Mouse (Mus musculus) forebrain, embryonic 15.5 days (tissue): Measurements from ENCODE around the gene Wipi1. TPM values are rescaled to one million over a fixed set of nuclear protein-coding genes. Genes with fewer than 3 reads are reported as not detected.
"Not testable (repeated sequence)": the region's sequence is repeated elsewhere in the genome, so short reads cannot be mapped to it uniquely, and the experiment has no call there.

ENCODE experiments used
- ATAC-seq: fragments of 200-750 bp; cut with Nextera tagmentation; replicated peaks from 2 replicates; pipeline ENCODE4 v1.8.0; 2017; ENCODE audit warnings: mild to moderate bottlenecking, moderate TSS enrichment, moderate library complexity
- H3K27ac ChIP-seq: fragments of 300-500 bp; sonication (generic); replicated peaks from 2 replicates; pipeline ENCODE4 v1.5.1; 2015; ENCODE audit warnings: mild to moderate bottlenecking, inconsistent platforms
- H3K27me3 ChIP-seq: fragments of 300-500 bp; sonication (generic); 2 replicates; pipeline ENCODE4 v1.6.1; 2015; ENCODE audit warnings: inconsistent platforms
- H3K36me3 ChIP-seq: fragments of 300-500 bp; sonication (generic); 2 replicates; pipeline ENCODE4 v1.6.1; 2015; ENCODE audit warnings: mild to moderate bottlenecking, inconsistent platforms
- H3K4me1 ChIP-seq: fragments of 300-500 bp; sonication (generic); 2 replicates; pipeline ENCODE4 v1.6.1; 2015; ENCODE audit warnings: inconsistent platforms
- H3K4me2 ChIP-seq: fragments of 300-500 bp; sonication (generic); replicated peaks from 2 replicates; pipeline ENCODE4 v1.6.1; 2015; ENCODE audit warnings: mild to moderate bottlenecking, inconsistent platforms
- H3K4me3 ChIP-seq: fragments of 300-500 bp; sonication (generic); 2 replicates; pipeline ENCODE4 v1.5.1; 2015; ENCODE audit warnings: mild to moderate bottlenecking, inconsistent platforms
- H3K9ac ChIP-seq: fragments of 300-500 bp; sonication (generic); replicated peaks from 2 replicates; pipeline ENCODE4 v1.6.1; 2015; ENCODE audit warnings: mild to moderate bottlenecking, inconsistent platforms
- H3K9me3 ChIP-seq: fragments of 300-500 bp; sonication (generic); 2 replicates; pipeline ENCODE4 v1.6.1; 2016; ENCODE audit warnings: inconsistent platforms
- WGBS: fragments of 180-500 bp; shearing (Covaris S2); methylation state at CpG from one replicate; pipeline ENCODE4 v1.1.7; 2015; ENCODE audit warnings: mixed read lengths; 5-methylcytosine and 5-hydroxymethylcytosine counted together
- polyA plus RNA-seq: library from polyadenylated mRNA; unstranded; fragments of >200 nt; fragmentation: Nextera tagmentation; extraction: Ambion mirVana; gene quantifications from 2 replicates; pipeline ENCODE4 v1.2.1, GENCODE M21; 2015

Gene Wipi1
- polyA plus RNA-seq, 1 experiment from 2014 or later: 13.0 TPM

GRCm38 (mm10) chr11:109641498-109642222 lies 29.9 kb upstream of the Wipi1 start:
- WGBS: 83% methylated on average over 5 of the region's 5 CpGs
- no peaks in the 10 kb centered on the region for H3K36me3 ChIP-seq
- no peaks in the 10 kb centered on the region for H3K4me1 ChIP-seq
- no peak overlapping the region for H3K9ac ChIP-seq
- H3K27me3 ChIP-seq: no peaks in the 10 kb centered on the region
- no peak overlapping the region for H3K4me3 ChIP-seq
- no peak overlapping the region for H3K27ac ChIP-seq
- no peak overlapping the region for H3K4me2 ChIP-seq
- no peak for ATAC-seq
- H3K9me3 ChIP-seq: no peaks in the 10 kb centered on the region

- Histone ChIP-seq H3K4me3 (no peak overlapping the region), H3K27me3 (no peaks in the 10 kb centered on the region), H3K9ac (no peak overlapping the region), H3K4me2 (no peak overlapping the region), H3K27ac (no peak overlapping the region), H3K4me1 (no peaks in the 10 kb centered on the region), H3K36me3 (no peaks in the 10 kb centered on the region), H3K9me3 (no peaks in the 10 kb centered on the region)
- ATAC-seq: no peak
- 63% methylated on average over 6 of the region's 6 CpGs for WGBS
Measured at GRCm38 (mm10) chr11:109635871-109636395, 24.2 kb upstream of the Wipi1 start.

- Histone ChIP-seq H3K27me3 (no peaks in the 10 kb centered on the region), H3K4me1 (no peaks in the 10 kb centered on the region), H3K4me2 (no peak overlapping the region), H3K9me3 (no peaks in the 10 kb centered on the region), H3K9ac (no peak overlapping the region), H3K4me3 (no peak overlapping the region), H3K27ac (no peak overlapping the region), H3K36me3 (no peaks in the 10 kb centered on the region)
- WGBS: 87% methylated on average over 9 of the region's 9 CpGs
- ATAC-seq: no peak
Measured at GRCm38 (mm10) chr11:109634928-109635327, 23.2 kb upstream of the Wipi1 start.

GRCm38 (mm10) chr11:109629021-109629521 lies 17.3 kb upstream of the Wipi1 start:
- Histone ChIP-seq H3K9me3 (no peaks in the 10 kb centered on the region), H3K4me3 (no peak overlapping the region), H3K36me3 (no peaks in the 10 kb centered on the region), H3K4me1 (no peaks in the 10 kb centered on the region), H3K9ac (no peak overlapping the region), H3K27me3 (no peaks in the 10 kb centered on the region), H3K27ac (no peak overlapping the region), H3K4me2 (no peak overlapping the region)
- WGBS: 82% methylated on average over 10 of the region's 10 CpGs
- no peak for ATAC-seq

GRCm38 (mm10) chr11:109628099-109628498 lies 16.3 kb upstream of the Wipi1 start:
- H3K27ac ChIP-seq: no peak overlapping the region
- no peaks in the 10 kb centered on the region for H3K4me1 ChIP-seq
- no peak overlapping the region for H3K4me2 ChIP-seq
- H3K36me3 ChIP-seq: no peaks in the 10 kb centered on the region
- H3K27me3 ChIP-seq: no peaks in the 10 kb centered on the region
- H3K9me3 ChIP-seq: no peaks in the 10 kb centered on the region
- no peak overlapping the region for H3K4me3 ChIP-seq
- WGBS: 89% methylated on average over 3 of the region's 3 CpGs
- no peak for ATAC-seq
- H3K9ac ChIP-seq: no peak overlapping the region

GRCm38 (mm10) chr11:109627648-109628047 lies 15.9 kb upstream of the Wipi1 start:
- no peak overlapping the region for H3K4me2 ChIP-seq
- 92% methylated on average over 4 of the region's 4 CpGs for WGBS
- no peak for ATAC-seq

GRCm38 (mm10) chr11:109623238-109623637 lies 11.5 kb upstream of the Wipi1 start:
- Histone ChIP-seq H3K9me3 (no peaks in the 10 kb centered on the region), H3K4me3 (no peak overlapping the region), H3K27me3 (no peaks in the 10 kb centered on the region), H3K4me2 (no peak overlapping the region), H3K4me1 (no peaks in the 10 kb centered on the region), H3K27ac (no peak overlapping the region), H3K9ac (no peak overlapping the region), H3K36me3 (no peaks in the 10 kb centered on the region)
- ATAC-seq: no peak
- WGBS: 94% methylated on average over 7 of the region's 7 CpGs

More at GRCm38 (mm10) chr11:109627648-109628047, 15.9 kb upstream of the Wipi1 start:
- Histone ChIP-seq H3K4me3 (no peak overlapping the region), H3K27ac (no peak overlapping the region), H3K36me3 (no peaks in the 10 kb centered on the region), H3K27me3 (no peaks in the 10 kb centered on the region), H3K4me1 (no peaks in the 10 kb centered on the region), H3K9ac (no peak overlapping the region), H3K9me3 (no peaks in the 10 kb centered on the region)

GRCm38 (mm10) chr11:109622518-109623037 lies 10.8 kb upstream of the Wipi1 start:
- Histone ChIP-seq H3K9ac (no peak overlapping the region), H3K36me3 (no peaks in the 10 kb centered on the region), H3K4me3 (no peak overlapping the region), H3K27ac (no peak overlapping the region), H3K4me1 (no peaks in the 10 kb centered on the region), H3K27me3 (no peaks in the 10 kb centered on the region), H3K9me3 (no peaks in the 10 kb centered on the region), H3K4me2 (no peak overlapping the region)
- no peak for ATAC-seq
- WGBS: 55% methylated on average over 15 of the region's 15 CpGs

GRCm38 (mm10) chr11:109621183-109621582 lies 9.4 kb upstream of the Wipi1 start:
- no peak overlapping the region for H3K4me2 ChIP-seq
- no peaks in the 10 kb centered on the region for H3K9me3 ChIP-seq
- no peak overlapping the region for H3K27ac ChIP-seq
- no peak overlapping the region for H3K9ac ChIP-seq
- no peak for ATAC-seq
- H3K4me3 ChIP-seq: no peak overlapping the region
- WGBS: 19% methylated on average over 2 of the region's 2 CpGs
- H3K4me1 ChIP-seq: peaks cover 5% of the 10 kb centered on the region
- no peaks in the 10 kb centered on the region for H3K36me3 ChIP-seq
- H3K27me3 ChIP-seq: no peaks in the 10 kb centered on the region

- Histone ChIP-seq H3K9me3 (no peaks in the 10 kb centered on the region), H3K36me3 (no peaks in the 10 kb centered on the region), H3K27ac (no peak overlapping the region), H3K4me1 (peaks cover 5% of the 10 kb centered on the region), H3K4me2 (no peak overlapping the region), H3K4me3 (no peak overlapping the region), H3K9ac (no peak overlapping the region), H3K27me3 (no peaks in the 10 kb centered on the region)
- WGBS: 84% methylated on average over 6 of the region's 6 CpGs
- ATAC-seq: no peak
Measured at GRCm38 (mm10) chr11:109620356-109620755, 8.6 kb upstream of the Wipi1 start.

- not testable (repeated sequence) for H3K9me3 ChIP-seq, H3K4me2 ChIP-seq, H3K27ac ChIP-seq, H3K9ac ChIP-seq, H3K4me1 ChIP-seq, H3K36me3 ChIP-seq, H3K4me3 ChIP-seq, H3K27me3 ChIP-seq, ATAC-seq
- WGBS: 35% methylated on average over 8 of the region's 8 CpGs
Measured at GRCm38 (mm10) chr11:109619055-109619454, 7.3 kb upstream of the Wipi1 start.

- no peak for ATAC-seq
- no peak overlapping the region; the same call in 1 of the 2 replicates for H3K27ac ChIP-seq
- H3K27me3 ChIP-seq: 0 out of 2 replicates have a peak, but pooled peaks cover 7% of the 10 kb centered on the region
- WGBS: 50% methylated on average over 4 of the region's 4 CpGs
- no peaks in the 10 kb centered on the region for H3K36me3 ChIP-seq
- no peaks in the 10 kb centered on the region for H3K9me3 ChIP-seq
- H3K4me3 ChIP-seq: no peak overlapping the region
- H3K9ac ChIP-seq: no peak overlapping the region
- H3K4me1 ChIP-seq: peaks cover 5% of the 10 kb centered on the region
- H3K4me2 ChIP-seq: no peak overlapping the region
Measured at GRCm38 (mm10) chr11:109616766-109617165, 5.0 kb upstream of the Wipi1 start.
